Mouse (Mus musculus) lung, postnatal 0 days (tissue): ENCODE measurements at regions not wholly inside any gene's neighbourhood (a gene's known extent, or its start where the extent isn't known, plus 50 kb on each side); places are given as distances from the start of the nearest gene placed in this dataset.

Source experiments
- ATAC-seq: fragments of 200-750 bp; cut with Nextera tagmentation; 2 replicates; pipeline ENCODE4 v1.8.0; 2017; ENCODE audit warnings: moderate library complexity
- DNase-seq: peaks from one replicate; pipeline ENCODE4 v3.0.0-alpha.2; 2016; ENCODE audit warnings: low spot score
- H3K27ac ChIP-seq: fragments of 300-500 bp; sonication (generic); 2 replicates; pipeline ENCODE4 v1.5.1; 2014; ENCODE audit warnings: antibody characterized with exemption, mild to moderate bottlenecking, low read length, mixed read lengths
- H3K27me3 ChIP-seq: fragments of 300-500 bp; sonication (generic); replicated peaks from 2 replicates; pipeline ENCODE4 v1.6.1; 2014; ENCODE audit warnings: low read length, mixed read lengths; ENCODE audit not compliant: insufficient read depth
- H3K36me3 ChIP-seq: fragments of 300-500 bp; sonication (generic); 2 replicates; pipeline ENCODE4 v1.6.1; 2014; ENCODE audit warnings: low read length, mixed read lengths; ENCODE audit not compliant: insufficient read depth
- H3K4me1 ChIP-seq: fragments of 300-500 bp; sonication (generic); 2 replicates; pipeline ENCODE4 v1.6.1; 2014; ENCODE audit warnings: antibody characterized with exemption, low read depth, low read length, mixed read lengths; ENCODE audit not compliant: insufficient read depth
- H3K4me2 ChIP-seq: fragments of 300-500 bp; sonication (generic); replicated peaks from 2 replicates; pipeline ENCODE4 v1.6.1; 2014; ENCODE audit warnings: low read depth, mild to moderate bottlenecking, low read length, moderate library complexity, mixed read lengths
- H3K4me3 ChIP-seq: fragments of 300-500 bp; sonication (generic); 2 replicates; pipeline ENCODE4 v1.5.1; 2014; ENCODE audit warnings: low read depth, low read length
- H3K9ac ChIP-seq: fragments of 300-500 bp; sonication (generic); replicated peaks from 2 replicates; pipeline ENCODE4 v1.6.1; 2014; ENCODE audit warnings: low read depth, mild to moderate bottlenecking
- H3K9me3 ChIP-seq: fragments of 300-500 bp; sonication (generic); 2 replicates; pipeline ENCODE4 v1.6.1; 2016; ENCODE audit warnings: low read length, mixed read lengths
- CTCF ChIP-seq: IDR thresholded peaks from 2 replicates; pipeline ENCODE4 v1.5.1; 2016; ENCODE audit warnings: antibody characterized with exemption, mild to moderate bottlenecking
- EP300 ChIP-seq: IDR thresholded peaks from 2 replicates; pipeline ENCODE4 v1.6.1; 2016; ENCODE audit warnings: antibody characterized with exemption, mild to moderate bottlenecking, control low read depth
- WGBS: fragments of 180-500 bp; shearing (Covaris S2); extraction: QIAGEN DNeasy Blood & Tissue Kit; methylation state at CpG from one replicate; pipeline ENCODE4 v1.1.7; 2014; 5-methylcytosine and 5-hydroxymethylcytosine counted together

DNA sequence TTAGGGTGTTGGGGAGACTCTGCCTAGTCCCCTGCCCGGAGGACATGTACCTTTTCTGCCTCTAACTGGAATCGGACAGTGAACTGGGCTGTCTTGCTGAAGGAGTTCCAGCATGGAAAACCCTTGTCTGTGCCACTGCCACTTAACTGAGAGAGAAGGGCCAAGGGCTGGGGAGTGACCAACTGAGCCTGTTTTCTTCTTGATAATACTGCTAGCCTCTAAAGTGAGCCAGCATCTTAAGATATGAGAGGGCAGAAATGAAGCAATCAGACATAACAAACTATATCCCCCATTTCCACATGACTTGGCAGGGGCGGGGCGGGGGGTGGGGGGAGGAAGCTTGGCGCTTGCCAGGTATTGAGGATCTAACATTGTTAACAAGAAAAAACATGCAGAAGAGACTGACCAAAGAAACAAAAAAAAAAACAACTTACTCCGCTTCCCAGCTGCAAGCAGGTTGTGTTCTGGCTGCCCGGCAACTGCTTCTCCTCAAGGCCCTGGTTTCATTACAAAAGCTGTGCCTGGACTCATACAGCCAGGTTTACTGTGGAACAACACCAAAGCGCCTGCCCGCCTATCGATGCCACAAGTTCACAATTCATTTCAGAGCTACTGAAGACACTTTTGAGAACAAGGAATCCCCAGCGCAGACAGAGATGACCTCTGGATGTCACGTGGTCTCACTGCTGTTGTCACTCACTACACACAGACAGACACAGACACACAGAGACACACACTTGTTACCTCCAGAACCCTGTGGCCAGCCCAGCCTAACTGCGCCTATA lies 153.6 kb upstream of the Klf14 start:
- ATAC-seq: peak; percentile 75
- TF ChIP-seq CTCF (no peak), EP300 (peak; percentile 58; the same call in 1 of the 2 replicates)
- peak; percentile 89 for DNase-seq
- peak overlapping the region; percentile 87 for H3K27ac ChIP-seq
- H3K9me3 ChIP-seq: no peaks in the 10 kb centered on the region
- peak overlapping the region; percentile 22; the same call in 1 of the 2 replicates for H3K4me2 ChIP-seq
- no peaks in the 10 kb centered on the region for H3K36me3 ChIP-seq
- H3K4me1 ChIP-seq: peaks cover 29% of the 10 kb centered on the region; the same call in 1 of the 2 replicates
- H3K9ac ChIP-seq: peak overlapping the region; percentile 19; the same call in 1 of the 2 replicates
- H3K4me3 ChIP-seq: no peak overlapping the region
- 68% methylated on average over 13 of the region's 13 CpGs for WGBS
- H3K27me3 ChIP-seq: no peaks in the 10 kb centered on the region

DNA sequence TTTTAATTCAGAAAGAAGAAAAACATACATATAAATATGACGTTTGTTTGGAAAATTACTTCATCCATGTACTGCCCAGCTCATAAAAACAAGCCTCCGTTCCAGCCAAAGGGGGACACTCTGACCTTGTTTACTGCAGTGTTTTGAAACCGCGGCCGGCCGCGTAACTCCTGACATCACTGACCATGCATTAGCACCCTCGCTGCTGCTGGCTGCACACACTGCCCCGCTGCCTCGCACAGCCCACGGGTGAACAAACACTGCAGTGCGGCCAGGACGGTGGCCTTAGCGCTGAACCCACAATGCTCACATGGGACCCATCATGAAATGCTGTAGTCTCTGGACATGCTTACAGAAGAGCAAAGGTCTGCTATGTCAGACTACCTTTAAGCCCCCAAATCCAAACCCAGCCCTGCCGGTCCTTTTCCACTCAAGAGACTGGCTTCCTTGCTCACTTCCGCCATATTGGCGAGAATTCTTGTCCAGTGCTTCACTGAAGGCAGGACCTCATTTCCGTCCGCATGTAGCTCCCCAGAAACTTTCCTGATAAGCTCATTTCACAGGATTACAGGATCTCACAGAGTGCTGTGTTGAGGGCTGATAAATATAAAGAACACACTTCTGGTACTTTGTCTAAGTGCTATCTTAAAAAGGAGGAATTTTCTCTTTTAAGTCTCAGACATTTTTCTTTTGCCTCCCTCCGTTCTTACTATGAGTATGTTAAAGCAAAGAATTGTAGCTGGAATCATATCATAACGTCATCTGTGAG lies 154.9 kb upstream of the Klf14 start:
- Histone ChIP-seq H3K9ac (peak overlapping the region; percentile 39; the same call in 1 of the 2 replicates), H3K9me3 (no peaks in the 10 kb centered on the region), H3K4me1 (peaks cover 29% of the 10 kb centered on the region; the same call in 1 of the 2 replicates), H3K27ac (peak overlapping the region; percentile 92), H3K36me3 (no peaks in the 10 kb centered on the region), H3K27me3 (no peaks in the 10 kb centered on the region), H3K4me2 (peak overlapping the region; percentile 51), H3K4me3 (peak overlapping the region; percentile 27; the same call in 1 of the 2 replicates)
- TF ChIP-seq CTCF (no peak), EP300 (0 out of 2 replicates have a peak, but pooled peaks have one; percentile 29)
- DNase-seq: peak; percentile 83
- WGBS: 66% methylated on average over 21 of the region's 21 CpGs
- peak; percentile 51 for ATAC-seq

DNA sequence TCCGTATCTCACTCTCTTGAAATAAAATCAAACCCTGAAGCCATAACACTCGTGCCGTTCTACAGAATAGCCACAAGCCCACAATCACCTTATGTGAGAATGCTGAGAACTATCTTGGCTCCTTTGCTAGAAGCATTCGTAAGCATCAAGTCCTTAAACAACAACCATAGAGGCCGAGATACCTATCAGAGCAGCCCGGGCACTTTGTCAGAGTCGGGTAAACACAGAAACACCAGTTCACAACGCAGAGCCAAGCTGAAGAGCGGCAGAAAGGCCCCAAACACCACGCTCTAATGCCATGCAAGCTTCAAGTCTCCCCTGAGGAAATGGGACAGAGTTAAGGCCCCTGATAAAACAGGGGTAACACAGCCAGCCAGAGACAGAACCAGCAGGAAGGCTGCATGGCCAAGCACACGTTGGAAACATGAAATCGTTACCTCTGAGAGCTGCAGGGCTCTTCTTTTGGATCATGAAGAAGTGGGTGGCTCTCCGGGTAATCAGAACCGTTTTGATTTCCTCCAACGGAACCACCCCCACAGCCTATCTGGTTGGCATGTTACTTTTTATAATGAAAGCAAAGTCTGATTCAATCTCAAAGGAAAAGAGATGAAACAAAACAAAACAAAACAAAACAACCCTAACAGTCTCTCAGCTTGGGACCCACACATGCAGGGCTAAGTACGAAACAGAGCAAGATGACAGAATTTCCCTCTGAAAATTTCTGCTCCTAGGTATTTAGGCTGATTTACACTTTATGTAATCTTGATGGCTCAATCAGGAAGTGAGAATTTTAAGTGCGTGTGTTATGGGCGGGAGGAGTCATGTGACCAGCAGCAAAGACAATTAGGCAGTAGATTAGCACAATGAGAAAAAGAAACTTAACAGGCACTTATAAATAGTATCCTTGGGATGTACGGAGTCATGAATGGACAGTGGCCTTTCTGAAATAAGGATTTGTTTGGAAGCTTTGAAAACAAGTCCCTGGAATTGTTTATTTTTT lies 155.8 kb upstream of the Klf14 start:
- H3K9ac ChIP-seq: peak overlapping the region; percentile 39
- H3K4me3 ChIP-seq: peak overlapping the region; percentile 27
- peak overlapping the region; percentile 51 for H3K4me2 ChIP-seq
- 40% methylated on average over 19 of the region's 19 CpGs for WGBS
- no peaks in the 10 kb centered on the region for H3K27me3 ChIP-seq
- peaks cover 29% of the 10 kb centered on the region; the same call in 1 of the 2 replicates for H3K4me1 ChIP-seq
- H3K9me3 ChIP-seq: no peaks in the 10 kb centered on the region
- no peaks in the 10 kb centered on the region for H3K36me3 ChIP-seq
- ATAC-seq (peak; percentile 24; the same call in 1 of the 2 replicates), DNase-seq (peak; percentile 75)
- no peak for TF ChIP-seq CTCF
- peak; percentile 59; the same call in 1 of the 2 replicates for TF ChIP-seq EP300
- peak overlapping the region; percentile 92 for H3K27ac ChIP-seq

DNA sequence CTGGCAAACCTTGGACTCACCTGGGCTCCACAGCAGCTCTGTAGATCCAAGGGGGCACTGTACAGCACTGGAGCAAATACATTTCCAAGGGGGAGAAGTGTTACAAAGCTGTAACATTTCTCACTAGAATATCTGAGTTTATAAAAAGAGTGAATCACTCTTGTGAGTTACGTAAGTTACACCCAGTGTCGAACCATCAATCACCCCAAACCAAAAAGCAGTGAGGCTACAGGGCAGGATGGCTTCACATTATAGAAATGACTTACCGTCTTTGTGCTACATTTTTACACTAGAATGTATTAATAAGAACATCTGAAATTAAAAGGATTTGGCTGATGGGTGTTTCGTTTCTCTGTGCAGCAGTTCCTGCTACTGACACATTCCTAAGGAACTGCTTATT lies 156.7 kb upstream of the Klf14 start:
- H3K9ac ChIP-seq: no peak overlapping the region
- H3K4me3 ChIP-seq: no peak overlapping the region
- H3K9me3 ChIP-seq: no peaks in the 10 kb centered on the region
- no peaks in the 10 kb centered on the region for H3K27me3 ChIP-seq
- peak overlapping the region; percentile 51; the same call in 1 of the 2 replicates for H3K4me2 ChIP-seq
- no peak for DNase-seq
- TF ChIP-seq EP300: no peak
- no peak for TF ChIP-seq CTCF
- ATAC-seq: no peak
- 68% methylated on average over 4 of the region's 4 CpGs for WGBS
- no peaks in the 10 kb centered on the region for H3K36me3 ChIP-seq
- peak overlapping the region; percentile 32; the same call in 1 of the 2 replicates for H3K27ac ChIP-seq
- H3K4me1 ChIP-seq: peaks cover 29% of the 10 kb centered on the region; the same call in 1 of the 2 replicates

DNA sequence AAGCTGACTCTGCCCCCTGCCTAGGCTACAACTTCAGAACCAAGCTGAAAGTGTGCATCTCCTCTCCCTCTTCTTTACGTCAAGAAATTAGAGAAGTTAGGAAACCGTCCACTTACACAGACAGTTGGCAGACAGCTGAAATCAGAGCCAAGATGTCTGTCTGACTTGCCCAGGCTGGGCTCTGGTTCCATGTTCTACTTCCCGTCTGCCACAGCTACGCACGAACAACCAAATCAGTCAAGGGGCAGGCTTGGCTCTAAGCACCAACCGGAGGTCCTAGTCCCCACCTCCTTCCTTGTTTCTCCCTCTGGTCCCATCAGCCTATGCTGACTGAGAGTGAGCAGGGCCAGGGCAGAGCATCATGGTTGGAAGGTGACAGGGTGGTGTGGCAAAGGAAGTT lies 157.5 kb upstream of the Klf14 start:
- H3K4me3 ChIP-seq: no peak overlapping the region
- peaks cover 24% of the 10 kb centered on the region; the same call in 1 of the 2 replicates for H3K4me1 ChIP-seq
- H3K27ac ChIP-seq: no peak overlapping the region
- ATAC-seq: no peak
- DNase-seq: peak; percentile 52
- H3K27me3 ChIP-seq: no peaks in the 10 kb centered on the region
- no peak overlapping the region for H3K9ac ChIP-seq
- TF ChIP-seq CTCF (no peak), EP300 (no peak)
- no peaks in the 10 kb centered on the region for H3K36me3 ChIP-seq
- 45% methylated on average over 6 of the region's 6 CpGs for WGBS
- H3K9me3 ChIP-seq: no peaks in the 10 kb centered on the region
- H3K4me2 ChIP-seq: no peak overlapping the region
